Comparison of ENCODE assay signal across 14 mouse cellular contexts in the genomic region with DNA sequence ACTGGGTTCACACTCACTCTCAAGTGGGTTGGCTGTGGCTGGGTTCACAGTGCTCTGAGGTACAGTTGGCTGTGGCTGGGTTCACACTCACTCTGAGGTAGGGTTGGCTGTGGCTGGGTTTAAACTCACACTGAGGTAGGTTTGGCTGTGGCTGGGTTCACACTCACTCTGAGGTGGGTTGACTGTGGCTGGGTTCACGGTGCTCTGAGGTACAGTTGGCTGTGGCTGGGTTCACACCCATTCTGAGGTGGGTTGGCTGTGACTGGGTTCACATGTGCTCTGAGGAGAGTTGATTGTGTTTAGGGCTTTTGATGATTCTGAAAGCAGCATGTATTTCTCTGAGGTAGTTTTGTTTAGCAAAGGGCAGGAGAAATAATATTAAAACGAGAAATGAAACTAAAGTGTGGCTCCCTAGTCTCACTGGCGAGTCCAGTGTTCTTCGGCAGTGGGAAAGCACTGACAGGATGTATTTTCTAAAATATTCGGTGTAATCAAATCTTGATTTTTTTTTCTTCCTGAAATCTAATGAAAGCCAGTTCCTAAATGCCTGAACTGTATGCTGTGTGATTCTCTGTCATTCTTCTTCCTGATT.
A peak's percentile ranks its signal among the peaks of the same experiment; 100 is the strongest.
DNase-seq lines count a peak whose midpoint lies in the region; ATAC-seq and TF ChIP-seq lines count a peak whose summit lies in the region.
"Had no signal": no experiment of that assay in that cellular context is flagged by ENCODE, and none has a peak within 500 bp of the region (broad histone marks: within the 10 kb centered on the region; RNA-seq: fewer than 3 reads in every experiment).

No protein-coding gene starts in this region.

- H3K4me2 ChIP-seq in hindbrain, embryonic 12.5 days (replicated peaks) = no peak overlapping the region
- H3K4me2 ChIP-seq in hindbrain, embryonic 14.5 days (replicated peaks) = no peak overlapping the region
- no peak overlapping the region for H3K4me2 ChIP-seq in neural tube, embryonic 11.5 days (ENCODE audit: low read depth)
- H3K4me2 ChIP-seq: lung, embryonic 15.5 days had no signal

- no peaks in the 10 kb centered on the region for H3K36me3 ChIP-seq in hindbrain, embryonic 12.5 days
- no peaks in the 10 kb centered on the region for H3K36me3 ChIP-seq in hindbrain, embryonic 14.5 days (replicated peaks; ENCODE audit: control insufficient read depth, insufficient read depth)
- H3K36me3 ChIP-seq in neural tube, embryonic 11.5 days (ENCODE audit: control insufficient read depth, insufficient read depth, low read length) = no peaks in the 10 kb centered on the region
- H3K36me3 ChIP-seq: lung, embryonic 15.5 days had no signal

- no peak overlapping the region for H3K4me3 ChIP-seq in hindbrain, embryonic 12.5 days
- no peak overlapping the region for H3K4me3 ChIP-seq in hindbrain, embryonic 14.5 days (replicated peaks; ENCODE audit: low read length)
- H3K4me3 ChIP-seq in neural tube, embryonic 11.5 days (ENCODE audit: low read depth, low read length) = no peak overlapping the region
- H3K4me3 ChIP-seq in cerebellum, adult 2 months (replicated peaks; ENCODE audit: insufficient read depth, low read depth, low read length) = no peak overlapping the region
- H3K4me3 ChIP-seq: lung, embryonic 15.5 days had no signal

- DNase-seq in hindbrain, embryonic 14.5 days (ENCODE audit: low spot score) = no peak
- no peak for DNase-seq in neural tube, embryonic 11.5 days (ENCODE audit: low spot score)
- DNase-seq in neural tube, embryonic 10.5 days (ENCODE audit: extremely low spot score, low spot score) = no peak
- DNase-seq in T-cell, adult 2 months (ENCODE audit: low spot score) = no peak
- DNase-seq in cerebellum, adult 2 months = no peak
- DNase-seq: cerebellum, adult 11-12 months; heart, postnatal 36 days; kidney, adult 18-20 months; kidney, postnatal 36 days; left cerebral cortex, postnatal 4 days had no signal

- no peak overlapping the region for H3K9ac ChIP-seq in hindbrain, embryonic 12.5 days
- H3K9ac ChIP-seq in hindbrain, embryonic 14.5 days = no peak overlapping the region
- H3K9ac ChIP-seq in neural tube, embryonic 11.5 days (ENCODE audit: low read length) = no peak overlapping the region
- H3K9ac ChIP-seq: lung, embryonic 15.5 days had no signal

- H3K4me1 ChIP-seq in hindbrain, embryonic 12.5 days = peaks cover 3% of the 10 kb centered on the region; the same call in 1 of the 2 replicates
- H3K4me1 ChIP-seq in hindbrain, embryonic 14.5 days (replicated peaks; ENCODE audit: control insufficient read depth, insufficient read depth, low read length) = peaks cover 4% of the 10 kb centered on the region; the same call in 1 of the 2 replicates
- H3K4me1 ChIP-seq in neural tube, embryonic 11.5 days (ENCODE audit: control insufficient read depth, insufficient read depth, low read length) = no peaks in the 10 kb centered on the region
- no peaks in the 10 kb centered on the region for H3K4me1 ChIP-seq in cerebellum, adult 2 months (ENCODE audit: control insufficient read depth, insufficient read depth, low read length)
- H3K4me1 ChIP-seq: lung, embryonic 15.5 days had no signal

- no peaks in the 10 kb centered on the region for H3K27me3 ChIP-seq in hindbrain, embryonic 12.5 days
- no peaks in the 10 kb centered on the region; the same call in 1 of the 2 replicates for H3K27me3 ChIP-seq in hindbrain, embryonic 14.5 days (ENCODE audit: control insufficient read depth, insufficient read depth, low read length)
- H3K27me3 ChIP-seq in neural tube, embryonic 11.5 days (ENCODE audit: control insufficient read depth, insufficient read depth, low read length) = no peaks in the 10 kb centered on the region
- no peaks in the 10 kb centered on the region for H3K27me3 ChIP-seq in cerebellum, adult 2 months (ENCODE audit: control insufficient read depth, insufficient read depth, low read length)
- H3K27me3 ChIP-seq: CH12.LX; lung, embryonic 15.5 days had no signal

- ATAC-seq in hindbrain, embryonic 12.5 days (ENCODE audit: low FRiP score) = peak; percentile 41; the same call in 1 of the 2 replicates
- no peak for ATAC-seq in hindbrain, embryonic 14.5 days (ENCODE audit: low FRiP score)
- ATAC-seq in neural tube, embryonic 11.5 days (ENCODE audit: insufficient read depth, low FRiP score, low TSS enrichment) = peak; percentile 25; the same call in 1 of the 2 replicates
- ATAC-seq in megakaryocyte progenitor cell, adult 5-6 weeks (replicated peaks; ENCODE audit: poor library complexity) = peak; percentile 68

- TF ChIP-seq CTCF in cerebellum, adult 2 months (IDR thresholded peaks at IDR 0.05; ENCODE audit: borderline replicate concordance, insufficient read depth, low read depth, low read length) = no peak

- no peak overlapping the region for H3K27ac ChIP-seq in hindbrain, embryonic 12.5 days
- H3K27ac ChIP-seq in hindbrain, embryonic 14.5 days = no peak overlapping the region
- no peak overlapping the region for H3K27ac ChIP-seq in neural tube, embryonic 11.5 days (ENCODE audit: low read depth, low read length)
- no peak overlapping the region for H3K27ac ChIP-seq in cerebellum, adult 2 months (ENCODE audit: insufficient read depth, low read length)
- H3K27ac ChIP-seq: lung, embryonic 15.5 days had no signal

- TF ChIP-seq POLR2A in cerebellum, adult 2 months (IDR thresholded peaks at IDR 0.05; ENCODE audit: borderline replicate concordance, insufficient read depth, low read length) = no peak

- 86% methylated on average over 5 of the region's 5 CpGs for WGBS in hindbrain, embryonic 12.5 days
- WGBS in hindbrain, embryonic 14.5 days = 84% methylated on average over 5 of the region's 5 CpGs
- WGBS in neural tube, embryonic 11.5 days = 92% methylated on average over 5 of the region's 5 CpGs
- WGBS in cerebellum, adult 2 months = 92% methylated on average over 5 of the region's 5 CpGs

- no peaks in the 10 kb centered on the region for H3K9me3 ChIP-seq in hindbrain, embryonic 12.5 days (replicated peaks)
- H3K9me3 ChIP-seq in hindbrain, embryonic 14.5 days (ENCODE audit: control insufficient read depth, low read length) = no peaks in the 10 kb centered on the region
- no peaks in the 10 kb centered on the region for H3K9me3 ChIP-seq in neural tube, embryonic 11.5 days (ENCODE audit: control insufficient read depth, low read length)
- H3K9me3 ChIP-seq: lung, embryonic 15.5 days had no signal
